Mouse (Mus musculus): ENCODE results near the gene Unc5b. TPM values are rescaled to one million over a fixed set of nuclear protein-coding genes. Genes with fewer than 3 reads are reported as not detected.

Unc5b gene
- polyA plus RNA-seq, 1 experiment from 2014 or later: 2.4 TPM

DNA sequence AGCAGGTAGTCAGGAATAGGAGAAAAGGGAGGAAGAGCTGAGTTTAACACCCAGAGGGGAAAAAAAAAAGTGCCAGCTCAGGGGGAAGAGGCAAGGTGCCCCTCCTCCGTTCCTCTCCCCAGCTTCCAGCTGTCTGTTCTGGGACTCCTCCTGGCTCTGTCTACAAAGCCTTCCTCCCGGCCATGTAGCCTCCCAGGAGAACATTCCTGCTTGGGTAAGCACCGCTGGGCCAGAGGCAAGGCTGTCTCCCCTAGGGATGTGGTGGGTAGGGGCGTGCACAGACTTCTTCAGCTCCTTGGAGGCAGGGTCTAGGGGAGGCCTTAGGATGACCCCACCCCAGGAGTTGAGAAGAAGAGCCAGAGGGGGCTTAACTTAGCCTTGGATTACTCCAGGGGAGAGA is 26.5 kb downstream of the Unc5b start:
- 31% methylated on average over 4 of the region's 4 CpGs for WGBS
- 0 out of 2 replicates have a peak overlapping the region, but pooled peaks have one; percentile 56 for H3K27ac ChIP-seq

DNA sequence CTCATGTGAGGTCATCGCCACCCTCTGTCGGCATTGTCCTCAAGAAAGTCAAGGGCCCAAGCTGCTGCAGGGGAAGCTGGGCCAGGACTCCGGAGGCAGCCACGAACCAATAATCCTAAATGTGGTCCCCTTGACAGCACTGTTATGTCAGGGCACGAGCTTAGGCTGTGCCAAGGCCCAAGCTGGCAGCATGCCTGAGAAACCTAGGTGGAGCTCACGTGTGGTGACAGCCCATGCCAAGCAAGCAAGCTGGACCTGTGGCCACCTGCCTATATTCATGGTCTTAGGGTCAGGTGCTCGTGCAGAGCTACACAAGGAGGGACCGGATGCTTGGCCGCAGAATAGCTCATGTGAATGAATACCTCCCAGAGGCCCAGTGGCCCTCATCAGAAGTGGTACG is 27.4 kb downstream of the Unc5b start:
- Histone ChIP-seq H3K27ac (no peak overlapping the region), H3K27me3 (ENCODE audit: insufficient read depth, poor library complexity, severe bottlenecking) (peaks cover 85% of the 10 kb centered on the region), H3K36me3 (no peaks in the 10 kb centered on the region), H3K4me3 (no peak overlapping the region), H3K9me3 (no peaks in the 10 kb centered on the region), H3K4me1 (replicated peaks) (peaks cover 78% of the 10 kb centered on the region)
- DNase-seq (ENCODE audit: low spot score): no peak
- 91% methylated on average over 10 of the region's 10 CpGs for WGBS

More for the DNA sequence above, 26.5 kb downstream of the Unc5b start:
- no peaks in the 10 kb centered on the region for H3K36me3 ChIP-seq
- peaks cover 84% of the 10 kb centered on the region for H3K27me3 ChIP-seq (ENCODE audit: insufficient read depth, poor library complexity, severe bottlenecking)
- H3K4me1 ChIP-seq (replicated peaks): peaks cover 78% of the 10 kb centered on the region
- H3K9me3 ChIP-seq: no peaks in the 10 kb centered on the region
- H3K4me3 ChIP-seq: no peak overlapping the region
- DNase-seq (ENCODE audit: low spot score): no peak

DNA sequence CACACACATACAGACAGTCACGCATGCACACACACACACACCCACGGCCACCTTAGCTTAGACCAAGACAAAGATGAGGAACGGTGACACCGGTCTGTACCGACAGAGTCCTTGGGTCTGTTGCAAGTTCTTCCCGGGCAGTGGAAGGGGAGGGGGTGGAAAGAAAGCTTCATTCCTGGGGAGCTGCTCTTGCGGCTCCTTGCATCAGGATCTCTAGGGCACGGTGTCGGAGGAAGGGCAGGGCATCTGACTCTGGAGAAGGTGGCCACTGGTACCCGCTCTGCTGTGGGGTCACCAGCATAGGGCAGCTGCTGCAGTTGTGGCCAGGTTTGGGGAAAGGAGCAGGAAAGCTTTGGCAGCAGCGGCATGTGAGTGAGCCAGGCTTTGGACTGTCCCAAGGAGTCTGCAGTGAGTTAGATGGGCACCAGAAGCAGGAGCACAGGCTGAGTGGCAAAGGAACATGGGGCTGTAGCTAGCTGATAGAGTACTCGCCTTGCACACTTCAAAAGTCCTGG is 29.4 kb downstream of the Unc5b start:
- Histone ChIP-seq H3K36me3 (no peaks in the 10 kb centered on the region), H3K4me1 (replicated peaks) (peaks cover 60% of the 10 kb centered on the region), H3K4me3 (no peak overlapping the region), H3K27ac (no peak overlapping the region), H3K9me3 (no peaks in the 10 kb centered on the region), H3K27me3 (ENCODE audit: insufficient read depth, poor library complexity, severe bottlenecking) (peaks cover 86% of the 10 kb centered on the region)
- 55% methylated on average over 12 of the region's 12 CpGs for WGBS
- DNase-seq (ENCODE audit: low spot score): no peak

DNA sequence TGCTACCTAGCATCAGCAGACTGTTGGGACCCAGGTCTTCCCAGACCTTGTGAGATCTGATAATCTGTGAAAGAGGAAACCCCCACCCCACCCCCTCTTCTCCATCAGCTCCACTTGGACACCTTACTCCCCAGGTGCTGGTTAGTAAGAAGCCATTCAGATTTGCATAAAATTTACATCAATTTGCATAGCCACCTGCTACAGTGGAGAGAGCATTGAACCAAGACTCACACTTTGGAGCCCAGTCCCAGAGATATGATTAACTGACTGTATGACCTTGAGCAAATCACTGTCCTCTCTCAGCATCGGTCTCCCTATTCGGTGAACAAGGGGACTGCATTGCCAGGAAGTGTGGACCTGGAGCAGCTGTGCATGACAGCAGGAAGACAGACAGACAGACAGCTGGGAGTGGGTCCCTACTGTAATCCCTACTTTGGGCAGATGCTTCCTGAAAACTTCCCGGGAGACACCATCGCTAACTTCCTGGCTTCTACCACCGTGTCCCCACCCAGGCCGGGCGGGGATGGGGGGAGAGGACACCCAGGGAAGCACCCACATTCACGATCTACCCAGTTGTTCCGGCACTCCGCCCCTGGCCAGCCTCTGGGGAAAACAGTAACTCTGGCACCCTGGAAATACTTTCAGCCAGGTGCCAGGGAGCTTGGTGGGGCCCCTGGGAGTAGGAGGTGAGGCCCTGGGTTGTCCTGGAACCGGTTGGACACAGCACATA is 30.0 kb downstream of the Unc5b start:
- no peaks in the 10 kb centered on the region for H3K9me3 ChIP-seq
- peaks cover 85% of the 10 kb centered on the region for H3K27me3 ChIP-seq (ENCODE audit: insufficient read depth, poor library complexity, severe bottlenecking)
- no peak for DNase-seq (ENCODE audit: low spot score)
- WGBS: 40% methylated on average over 11 of the region's 11 CpGs
- H3K36me3 ChIP-seq: no peaks in the 10 kb centered on the region
- no peak overlapping the region for H3K4me3 ChIP-seq
- no peak overlapping the region for H3K27ac ChIP-seq
- H3K4me1 ChIP-seq (replicated peaks): peaks cover 59% of the 10 kb centered on the region

DNA sequence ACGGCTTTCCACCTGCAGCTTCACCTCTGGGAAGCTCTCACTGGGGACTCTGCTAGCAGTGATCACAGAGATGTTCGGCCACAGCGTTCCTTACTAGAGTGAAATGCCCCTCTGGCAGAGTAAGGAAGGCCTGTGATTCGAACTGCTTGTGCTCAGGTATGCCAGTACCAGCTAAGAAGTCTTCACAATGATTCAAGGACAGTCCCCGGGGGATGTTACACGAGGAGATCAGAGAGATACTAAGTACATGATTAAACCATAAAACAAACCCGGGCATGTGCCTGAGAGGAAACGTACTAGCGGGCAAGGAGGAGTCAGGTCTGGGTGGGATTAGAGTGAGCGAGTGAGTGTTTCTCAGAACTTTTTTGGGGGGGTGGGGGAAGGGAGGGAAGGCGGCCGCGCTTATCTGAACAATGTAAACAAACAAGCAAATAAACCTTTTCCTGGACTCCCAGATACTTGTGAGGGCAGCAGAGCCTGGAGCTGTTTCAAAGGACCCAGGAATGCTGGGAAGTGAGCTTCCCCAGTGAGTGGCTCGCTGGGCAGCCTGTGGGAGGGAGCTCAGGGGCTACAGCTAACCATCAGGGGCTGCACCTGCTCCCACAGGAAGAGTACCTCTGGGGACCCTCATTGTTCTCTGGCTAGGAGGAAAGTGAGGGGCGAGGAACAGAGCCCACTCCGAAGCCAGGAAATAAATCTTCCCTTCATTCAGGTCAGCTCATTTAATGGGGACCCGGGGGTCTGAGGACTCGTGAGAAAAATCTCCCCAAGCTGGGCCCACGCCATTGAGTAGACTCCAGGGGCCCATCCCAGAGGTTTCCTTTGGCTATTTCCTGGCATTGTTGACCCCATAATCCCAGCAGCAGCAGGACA is 30.9 kb downstream of the Unc5b start:
- H3K36me3 ChIP-seq: no peaks in the 10 kb centered on the region
- peaks cover 59% of the 10 kb centered on the region for H3K4me1 ChIP-seq (replicated peaks)
- H3K27ac ChIP-seq: no peak overlapping the region
- 19% methylated on average over 19 of the region's 19 CpGs for WGBS
- no peak overlapping the region for H3K4me3 ChIP-seq
- H3K9me3 ChIP-seq: no peaks in the 10 kb centered on the region
- peaks cover 87% of the 10 kb centered on the region for H3K27me3 ChIP-seq (ENCODE audit: insufficient read depth, poor library complexity, severe bottlenecking)
- DNase-seq (ENCODE audit: low spot score): no peak

DNA sequence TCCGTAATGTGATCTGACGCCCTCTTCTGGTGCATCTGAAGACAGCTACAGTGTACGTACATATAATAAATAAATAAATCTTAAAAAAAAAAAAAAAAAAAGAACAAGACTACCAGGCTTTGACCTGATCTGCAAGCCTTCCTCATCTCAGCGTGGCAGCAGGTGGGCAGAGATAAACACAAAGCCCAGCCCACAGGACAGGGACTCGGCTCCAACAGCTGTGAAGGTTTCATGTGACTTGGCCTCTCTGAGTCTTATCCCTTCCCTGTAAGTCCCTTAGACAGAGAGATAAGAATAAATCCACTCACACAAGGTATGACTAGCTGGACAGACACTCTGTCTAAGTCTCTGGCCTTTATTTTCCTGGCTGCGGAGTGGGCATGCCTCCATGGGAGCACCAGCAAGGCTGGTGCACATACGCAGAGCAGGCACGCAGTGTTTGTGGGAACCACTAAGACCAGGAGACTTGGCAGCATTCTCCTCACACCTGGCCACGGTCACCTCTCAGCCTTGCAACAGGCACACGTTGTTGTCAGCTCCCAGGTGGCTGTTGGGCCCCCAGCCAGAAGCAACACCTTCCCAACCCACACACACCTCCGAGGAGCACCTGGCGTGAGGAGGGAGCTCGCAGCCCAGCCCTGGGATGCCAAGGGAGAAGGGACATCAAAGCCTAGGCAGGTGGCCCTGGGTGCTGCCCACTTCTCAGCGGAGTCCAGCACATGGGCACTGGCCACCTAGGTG is 33.5 kb downstream of the Unc5b start:
- Histone ChIP-seq H3K36me3 (no peaks in the 10 kb centered on the region), H3K9me3 (no peaks in the 10 kb centered on the region), H3K4me3 (no peak overlapping the region), H3K4me1 (replicated peaks) (peaks cover 70% of the 10 kb centered on the region), H3K27me3 (ENCODE audit: insufficient read depth, poor library complexity, severe bottlenecking) (peaks cover 86% of the 10 kb centered on the region), H3K27ac (no peak overlapping the region)
- WGBS: 83% methylated on average over 14 of the region's 14 CpGs
- DNase-seq (ENCODE audit: low spot score): no peak

DNA sequence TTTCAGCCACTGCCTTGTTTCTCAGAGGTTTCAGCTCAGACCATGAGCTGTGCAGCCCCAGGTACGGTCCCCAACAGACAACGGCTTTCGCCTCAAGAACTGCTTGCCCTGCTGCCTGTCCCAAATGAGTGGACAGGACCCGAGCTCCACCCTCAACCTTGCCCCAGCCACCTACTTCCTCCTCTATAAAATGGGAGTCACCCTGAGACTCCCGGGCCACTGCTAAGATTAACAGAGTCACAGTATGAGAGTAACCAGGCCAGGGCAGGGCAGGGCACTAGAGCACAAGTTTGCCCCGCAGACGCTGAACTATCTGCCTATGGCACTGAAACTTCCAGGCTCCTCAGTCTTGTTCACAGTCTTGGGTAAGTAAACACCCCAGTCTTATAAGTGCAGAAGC is 34.9 kb downstream of the Unc5b start:
- no peaks in the 10 kb centered on the region for H3K9me3 ChIP-seq
- H3K4me3 ChIP-seq: no peak overlapping the region
- no peak for DNase-seq (ENCODE audit: low spot score)
- H3K4me1 ChIP-seq (replicated peaks): peaks cover 75% of the 10 kb centered on the region
- no peak overlapping the region for H3K27ac ChIP-seq
- no peaks in the 10 kb centered on the region for H3K36me3 ChIP-seq
- peaks cover 84% of the 10 kb centered on the region for H3K27me3 ChIP-seq (ENCODE audit: insufficient read depth, poor library complexity, severe bottlenecking)
- WGBS: 86% methylated on average over 7 of the region's 7 CpGs

DNA sequence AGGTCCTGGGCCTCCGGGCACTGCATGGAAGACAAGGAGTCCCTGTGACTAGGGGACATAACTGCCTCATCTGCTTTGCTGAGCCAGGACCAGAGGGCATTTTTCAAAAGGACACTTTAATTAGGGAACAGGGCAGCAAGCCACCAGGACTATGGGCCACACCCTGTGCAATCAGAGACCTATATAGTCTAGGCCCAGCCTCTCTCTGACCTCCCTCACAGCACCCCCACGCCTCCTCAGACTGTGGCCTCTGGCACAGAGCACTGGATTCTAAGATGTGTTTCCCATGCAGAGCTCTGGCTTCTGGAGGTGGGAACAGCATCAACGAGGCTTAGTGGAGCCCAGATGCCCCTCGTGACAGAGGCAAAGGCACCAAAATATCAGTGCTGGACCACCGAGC is 35.4 kb downstream of the Unc5b start:
- DNase-seq (ENCODE audit: low spot score): no peak
- WGBS: 84% methylated on average over 5 of the region's 5 CpGs
- H3K4me1 ChIP-seq (replicated peaks): peaks cover 70% of the 10 kb centered on the region
- H3K36me3 ChIP-seq: no peaks in the 10 kb centered on the region
- H3K27me3 ChIP-seq (ENCODE audit: insufficient read depth, poor library complexity, severe bottlenecking): peaks cover 84% of the 10 kb centered on the region
- peak overlapping the region; percentile 35; the same call in 1 of the 2 replicates for H3K27ac ChIP-seq
- H3K4me3 ChIP-seq: no peak overlapping the region
- no peaks in the 10 kb centered on the region for H3K9me3 ChIP-seq

DNA sequence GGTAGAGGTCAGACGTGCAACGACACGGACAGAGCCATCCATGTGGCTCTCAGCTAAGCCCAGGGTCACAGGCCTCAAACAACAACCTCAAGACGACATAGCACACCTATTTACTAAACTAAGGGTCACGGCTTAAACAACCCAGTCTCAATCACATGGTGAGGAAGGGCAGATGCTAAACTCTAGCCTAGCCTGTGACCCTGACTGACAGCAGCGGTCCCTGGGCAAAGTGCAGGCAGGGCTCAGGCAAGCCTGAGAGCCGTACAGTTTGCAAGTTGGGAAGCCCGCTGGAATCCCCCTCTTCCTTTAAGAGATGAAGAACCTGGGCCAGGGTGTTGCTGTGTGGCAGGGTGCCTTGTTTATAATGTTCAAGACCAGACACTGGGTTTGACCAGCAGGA is 36.6 kb downstream of the Unc5b start:
- no peaks in the 10 kb centered on the region for H3K36me3 ChIP-seq
- H3K9me3 ChIP-seq: no peaks in the 10 kb centered on the region
- peaks cover 58% of the 10 kb centered on the region for H3K4me1 ChIP-seq (replicated peaks)
- 53% methylated on average over 8 of the region's 8 CpGs for WGBS
- no peak overlapping the region for H3K4me3 ChIP-seq
- H3K27ac ChIP-seq: peak overlapping the region; percentile 50; the same call in 1 of the 2 replicates
- H3K27me3 ChIP-seq (ENCODE audit: insufficient read depth, poor library complexity, severe bottlenecking): peaks cover 73% of the 10 kb centered on the region
- no peak for DNase-seq (ENCODE audit: low spot score)

DNA sequence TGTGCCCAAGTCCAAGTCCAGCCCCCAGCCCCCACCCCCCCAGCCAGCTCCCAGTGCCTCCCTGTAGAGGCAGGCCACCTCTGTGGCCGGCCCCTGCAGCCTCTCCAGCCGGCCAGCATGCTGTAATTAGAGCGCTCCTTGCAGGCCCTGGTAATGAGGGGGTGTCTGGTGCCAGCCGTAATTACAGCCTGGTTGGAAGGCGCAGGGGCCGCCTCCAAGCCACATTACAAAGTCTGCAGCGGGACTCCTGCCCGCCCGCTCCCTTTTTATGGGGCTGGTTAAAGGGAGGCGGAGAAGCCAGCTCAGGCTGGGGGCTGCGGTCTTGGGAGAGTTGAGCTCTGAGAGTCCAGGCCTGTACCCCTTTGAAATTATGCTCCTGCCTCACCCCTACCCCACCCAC is 37.0 kb downstream of the Unc5b start:
- peaks cover 55% of the 10 kb centered on the region for H3K4me1 ChIP-seq (replicated peaks)
- no peak overlapping the region for H3K4me3 ChIP-seq
- H3K27ac ChIP-seq: peak overlapping the region; percentile 50; the same call in 1 of the 2 replicates
- peaks cover 70% of the 10 kb centered on the region for H3K27me3 ChIP-seq (ENCODE audit: insufficient read depth, poor library complexity, severe bottlenecking)
- 36% methylated on average over 11 of the region's 11 CpGs for WGBS
- no peak for DNase-seq (ENCODE audit: low spot score)
- H3K9me3 ChIP-seq: no peaks in the 10 kb centered on the region
- no peaks in the 10 kb centered on the region for H3K36me3 ChIP-seq

DNA sequence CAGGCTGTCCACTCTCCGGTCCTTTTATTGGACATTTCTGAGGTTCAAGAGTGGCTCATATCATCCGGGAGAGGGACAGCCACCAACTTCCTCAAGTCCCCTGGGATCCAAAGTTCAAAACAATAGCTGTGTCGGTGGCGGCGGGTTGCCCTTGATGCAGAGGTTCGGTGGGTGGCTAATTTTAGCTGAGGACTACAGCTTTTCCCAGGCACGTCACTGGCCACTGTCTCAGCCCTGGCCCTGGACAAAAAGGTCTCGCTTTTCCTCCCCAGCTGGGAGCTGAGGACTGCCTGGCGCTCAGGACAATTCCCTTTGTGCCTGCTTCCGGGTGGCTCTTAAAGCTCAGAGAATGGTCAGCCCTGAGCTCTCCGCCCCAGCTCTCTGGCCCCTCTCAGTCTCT is 38.5 kb downstream of the Unc5b start:
- WGBS: 11% methylated on average over 11 of the region's 11 CpGs
- DNase-seq (ENCODE audit: low spot score): peak; percentile 34
- peak overlapping the region; percentile 1; the same call in 1 of the 2 replicates for H3K4me3 ChIP-seq
- no peaks in the 10 kb centered on the region for H3K9me3 ChIP-seq
- H3K27me3 ChIP-seq (ENCODE audit: insufficient read depth, poor library complexity, severe bottlenecking): peaks cover 62% of the 10 kb centered on the region
- peak overlapping the region; percentile 72 for H3K27ac ChIP-seq
- no peaks in the 10 kb centered on the region for H3K36me3 ChIP-seq
- peaks cover 51% of the 10 kb centered on the region for H3K4me1 ChIP-seq (replicated peaks)

DNA sequence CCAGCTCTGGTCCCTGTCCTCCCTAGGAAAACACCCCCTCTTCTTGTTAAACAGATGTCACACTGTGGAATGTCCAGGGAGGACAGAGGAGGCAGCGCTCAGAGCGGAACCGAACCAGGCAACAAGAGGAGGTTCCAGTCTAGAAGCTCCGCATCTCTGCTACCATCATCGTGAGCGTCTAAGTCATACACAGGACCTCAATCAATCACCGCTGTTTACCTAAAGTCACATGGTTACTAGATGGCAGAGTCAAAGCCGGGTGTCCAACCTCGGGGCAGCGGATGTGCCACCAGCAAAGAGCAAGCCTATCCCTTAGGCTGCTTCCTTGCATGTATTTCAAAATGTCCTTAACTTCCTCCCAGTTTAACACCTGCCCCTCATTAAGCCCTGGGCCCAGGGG is 39.0 kb downstream of the Unc5b start:
- Histone ChIP-seq H3K4me3 (peak overlapping the region; percentile 1; the same call in 1 of the 2 replicates), H3K4me1 (replicated peaks) (peaks cover 56% of the 10 kb centered on the region), H3K27ac (peak overlapping the region; percentile 72), H3K27me3 (ENCODE audit: insufficient read depth, poor library complexity, severe bottlenecking) (peaks cover 65% of the 10 kb centered on the region), H3K36me3 (no peaks in the 10 kb centered on the region), H3K9me3 (no peaks in the 10 kb centered on the region)
- no peak for DNase-seq (ENCODE audit: low spot score)
- WGBS: 57% methylated on average over 10 of the region's 10 CpGs

Data from hindbrain, embryonic 10.5 days (tissue).